Mouse (Mus musculus) lung, embryonic 14.5 days (tissue): Measurements from ENCODE around the gene Ttc28. TPM values are rescaled to one million over a fixed set of nuclear protein-coding genes. Genes with fewer than 3 reads are reported as not detected.

ENCODE experiments used
- ATAC-seq: fragments of 200-750 bp; cut with Nextera tagmentation; 2 replicates; pipeline ENCODE4 v1.8.0; 2017; ENCODE audit warnings: mild to moderate bottlenecking, moderate TSS enrichment, moderate library complexity; ENCODE audit not compliant: insufficient read depth
- DNase-seq: peaks from one replicate; pipeline ENCODE4 v3.0.0-alpha.2; 2015
- H3K27ac ChIP-seq: fragments of 300-500 bp; sonication (generic); 2 replicates; pipeline ENCODE4 v1.5.1; 2014; ENCODE audit warnings: low read depth, mild to moderate bottlenecking, moderate library complexity
- H3K27me3 ChIP-seq: fragments of 300-500 bp; sonication (generic); 2 replicates; pipeline ENCODE4 v1.6.1; 2014; ENCODE audit warnings: low read length, control low read depth; ENCODE audit not compliant: insufficient read depth
- H3K36me3 ChIP-seq: fragments of 300-500 bp; sonication (generic); 2 replicates; pipeline ENCODE4 v1.6.1; 2014; ENCODE audit warnings: control low read depth; ENCODE audit not compliant: insufficient read depth
- H3K4me1 ChIP-seq: fragments of 300-500 bp; sonication (generic); 2 replicates; pipeline ENCODE4 v1.6.1; 2014; ENCODE audit warnings: antibody characterized with exemption, control low read depth; ENCODE audit not compliant: insufficient read depth
- H3K4me2 ChIP-seq: fragments of 300-500 bp; sonication (generic); 2 replicates; pipeline ENCODE4 v1.6.1; 2014; ENCODE audit warnings: mild to moderate bottlenecking
- H3K4me3 ChIP-seq: fragments of 300-500 bp; sonication (generic); 2 replicates; pipeline ENCODE4 v1.5.1; 2014; ENCODE audit warnings: low read depth, low read length
- H3K9ac ChIP-seq: fragments of 300-500 bp; sonication (generic); 2 replicates; pipeline ENCODE4 v1.6.1; 2014
- H3K9me3 ChIP-seq: fragments of 300-500 bp; sonication (generic); 2 replicates; pipeline ENCODE4 v1.6.1; 2016; ENCODE audit warnings: low read depth, low read length, control low read depth
- CTCF ChIP-seq: IDR thresholded peaks from 2 replicates; pipeline ENCODE4 v1.5.1; 2016; ENCODE audit warnings: antibody characterized with exemption, low read depth
- WGBS: fragments of 180-500 bp; shearing (Covaris S2); extraction: QIAGEN DNeasy Blood & Tissue Kit; methylation state at CpG from one replicate; pipeline ENCODE4 v1.1.7; 2014; 5-methylcytosine and 5-hydroxymethylcytosine counted together
- polyA plus RNA-seq: library from polyadenylated mRNA; unstranded; fragments of >200 nt; fragmentation: Nextera tagmentation; extraction: Ambion mirVana; gene quantifications from 2 replicates; pipeline ENCODE4 v1.2.1, GENCODE M21; 2014

The Ttc28 gene
- polyA plus RNA-seq, 1 experiment from 2014 or later, result 15.2 TPM

DNA sequence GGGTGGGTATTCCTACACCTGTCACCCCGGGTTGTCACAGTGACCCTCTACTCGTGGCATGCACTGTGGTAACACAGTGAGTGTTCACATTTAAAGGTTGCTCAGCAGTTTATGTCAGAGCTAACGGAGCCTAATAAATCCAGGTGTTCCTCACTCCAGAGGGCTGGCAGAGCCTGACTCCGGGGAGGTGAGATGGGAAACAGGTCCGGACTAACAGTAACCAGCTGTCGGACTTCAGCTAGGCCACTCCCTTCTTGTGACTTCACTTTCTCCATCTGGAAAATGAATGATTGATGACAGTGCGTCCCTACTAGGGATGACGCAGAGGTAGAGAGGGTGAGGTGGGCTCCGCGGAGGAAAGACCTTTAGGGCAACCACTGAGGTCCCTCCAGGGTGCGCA lies 336.1 kb downstream of the Ttc28 start:
- no peak overlapping the region for H3K27ac ChIP-seq
- no peak overlapping the region for H3K4me3 ChIP-seq
- no peak overlapping the region for H3K4me2 ChIP-seq
- no peak for DNase-seq
- 52% methylated on average over 11 of the region's 11 CpGs for WGBS
- H3K36me3 ChIP-seq, result no peaks in the 10 kb centered on the region
- no peak for TF ChIP-seq CTCF
- H3K27me3 ChIP-seq, result no peaks in the 10 kb centered on the region
- ATAC-seq, result no peak
- H3K9ac ChIP-seq, result no peak overlapping the region
- no peaks in the 10 kb centered on the region for H3K9me3 ChIP-seq
- no peaks in the 10 kb centered on the region for H3K4me1 ChIP-seq

DNA sequence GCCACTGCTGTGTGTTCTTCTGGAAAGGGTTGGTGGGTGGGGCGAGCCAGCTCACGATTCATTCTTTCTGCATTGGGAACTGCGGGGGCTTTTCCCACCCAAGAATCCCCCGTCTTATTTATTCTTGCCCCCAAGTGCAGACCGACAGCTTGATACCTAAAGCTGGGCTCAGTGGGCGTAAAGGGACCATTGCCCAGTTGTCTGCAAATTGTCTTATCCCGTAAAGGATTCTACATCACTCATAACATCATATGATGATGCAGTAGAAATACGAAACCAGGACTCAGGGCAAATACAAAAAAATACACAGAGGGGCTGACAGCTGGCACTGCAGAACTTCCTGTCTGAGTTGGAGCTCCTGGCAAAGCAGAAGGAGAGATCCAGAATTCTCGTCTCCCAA lies 336.6 kb downstream of the Ttc28 start:
- Histone ChIP-seq H3K9ac (no peak overlapping the region), H3K4me2 (no peak overlapping the region), H3K9me3 (no peaks in the 10 kb centered on the region), H3K27ac (no peak overlapping the region), H3K36me3 (no peaks in the 10 kb centered on the region), H3K4me3 (no peak overlapping the region), H3K4me1 (no peaks in the 10 kb centered on the region), H3K27me3 (no peaks in the 10 kb centered on the region)
- TF ChIP-seq CTCF, result no peak
- ATAC-seq (no peak), DNase-seq (no peak)
- 72% methylated on average over 9 of the region's 9 CpGs for WGBS

DNA sequence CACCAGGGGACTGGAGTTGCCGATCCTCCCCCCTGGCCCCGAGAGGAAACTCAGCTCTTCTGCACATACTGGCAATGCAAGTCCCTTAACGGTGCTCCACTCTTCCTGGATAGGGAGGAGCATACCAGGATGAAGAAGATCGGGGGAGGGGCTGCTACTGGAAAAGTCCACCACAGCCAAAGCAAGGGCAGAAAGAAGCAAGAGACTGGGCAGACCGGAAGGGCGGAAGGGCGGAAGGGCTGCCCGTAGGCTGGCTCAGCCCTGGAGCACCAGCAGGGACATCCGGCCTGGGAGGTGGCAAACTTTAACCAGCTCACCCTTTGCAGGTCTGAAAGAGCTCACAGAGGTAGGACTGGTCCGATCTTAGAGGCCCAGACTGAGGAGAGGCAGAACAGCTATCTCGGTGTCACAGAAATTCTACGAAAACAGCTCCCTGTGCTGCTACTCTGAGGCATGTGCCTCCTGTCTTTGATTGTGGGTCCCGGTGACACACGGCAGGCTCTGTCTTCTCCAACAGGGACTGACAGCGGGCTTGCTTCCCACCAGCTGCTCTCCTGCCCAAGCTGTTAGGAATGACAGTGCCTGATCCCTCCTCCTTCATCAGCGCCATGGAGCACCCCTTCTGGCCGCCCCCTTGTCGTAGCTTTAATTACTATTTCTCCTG lies 338.0 kb downstream of the Ttc28 start:
- ATAC-seq, result peak; percentile 20; the same call in 1 of the 2 replicates
- no peaks in the 10 kb centered on the region for H3K36me3 ChIP-seq
- H3K27me3 ChIP-seq, result no peaks in the 10 kb centered on the region
- peak; percentile 60 for DNase-seq
- no peak overlapping the region for H3K9ac ChIP-seq
- no peaks in the 10 kb centered on the region for H3K9me3 ChIP-seq
- H3K4me1 ChIP-seq, result no peaks in the 10 kb centered on the region
- no peak overlapping the region for H3K4me3 ChIP-seq
- H3K27ac ChIP-seq, result no peak overlapping the region
- 54% methylated on average over 18 of the region's 18 CpGs for WGBS
- no peak for TF ChIP-seq CTCF
- H3K4me2 ChIP-seq, result no peak overlapping the region

DNA sequence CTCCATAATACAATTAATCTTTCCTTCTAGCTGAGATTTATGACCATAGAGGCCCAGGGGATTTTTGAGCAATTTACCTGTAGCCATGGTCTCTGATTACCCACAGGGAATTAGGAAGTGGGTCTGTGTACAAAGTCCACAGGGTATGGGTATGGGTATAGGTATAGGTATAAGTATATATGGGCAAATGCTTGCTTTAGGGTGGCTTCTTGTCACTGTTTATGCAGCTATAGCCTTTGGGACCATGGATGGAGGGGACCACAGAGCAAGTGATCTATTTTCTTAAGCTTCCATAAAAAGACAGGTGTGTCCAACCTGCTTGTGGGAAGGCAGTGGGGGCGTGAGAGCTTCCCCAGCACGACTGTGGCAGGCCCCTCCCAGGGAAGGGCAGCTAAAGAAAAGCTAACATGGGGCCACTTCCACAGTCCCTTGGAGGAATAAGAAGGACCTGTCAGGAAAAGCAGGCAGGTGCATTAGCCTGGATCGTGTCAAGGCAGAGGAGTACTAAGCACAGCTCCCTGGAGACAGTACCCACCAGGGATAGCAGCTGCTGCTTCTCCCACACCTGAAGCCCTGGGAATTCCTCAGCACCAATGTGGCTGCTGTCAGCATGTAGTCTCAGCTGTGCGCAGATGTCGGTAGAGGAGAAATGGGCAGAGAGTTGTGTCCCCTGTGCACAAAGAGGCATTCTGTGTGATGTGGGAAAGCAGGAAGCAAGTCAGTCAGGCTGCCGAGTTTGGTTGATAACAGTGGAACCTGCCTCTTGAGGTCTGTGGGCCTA lies 338.7 kb downstream of the Ttc28 start:
- DNase-seq (no peak), ATAC-seq (no peak)
- Histone ChIP-seq H3K9ac (no peak overlapping the region), H3K4me3 (no peak overlapping the region), H3K9me3 (no peaks in the 10 kb centered on the region), H3K27me3 (no peaks in the 10 kb centered on the region), H3K4me1 (no peaks in the 10 kb centered on the region), H3K27ac (no peak overlapping the region), H3K36me3 (peaks cover 4% of the 10 kb centered on the region; the same call in 1 of the 2 replicates), H3K4me2 (no peak overlapping the region)
- TF ChIP-seq CTCF, result no peak
- 61% methylated on average over 6 of the region's 6 CpGs for WGBS

DNA sequence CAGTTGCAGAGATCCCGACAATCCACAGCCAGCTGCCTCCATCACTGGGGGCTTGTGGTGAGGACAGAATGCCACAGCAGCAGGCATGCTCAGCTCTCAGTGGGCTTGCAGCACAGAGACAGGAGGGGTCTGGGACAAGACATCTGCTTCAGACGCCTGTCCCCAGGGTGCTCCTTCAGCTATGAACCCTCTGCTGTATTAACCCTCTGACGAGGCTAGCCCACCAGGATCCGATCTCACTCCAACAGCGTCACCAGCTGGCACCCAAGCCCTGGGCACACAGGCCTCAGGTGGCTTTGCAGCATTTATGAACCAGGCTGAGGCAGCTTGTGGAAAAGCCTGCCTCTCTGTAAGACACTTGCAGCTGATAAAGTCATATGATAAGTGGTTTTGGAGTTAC lies 339.4 kb downstream of the Ttc28 start:
- 85% methylated on average over 5 of the region's 5 CpGs for WGBS
- Histone ChIP-seq H3K27ac (no peak overlapping the region), H3K4me2 (no peak overlapping the region), H3K4me1 (no peaks in the 10 kb centered on the region), H3K36me3 (peaks cover 11% of the 10 kb centered on the region), H3K4me3 (no peak overlapping the region), H3K27me3 (no peaks in the 10 kb centered on the region), H3K9me3 (no peaks in the 10 kb centered on the region), H3K9ac (no peak overlapping the region)
- no peak for TF ChIP-seq CTCF
- DNase-seq (no peak), ATAC-seq (no peak)

DNA sequence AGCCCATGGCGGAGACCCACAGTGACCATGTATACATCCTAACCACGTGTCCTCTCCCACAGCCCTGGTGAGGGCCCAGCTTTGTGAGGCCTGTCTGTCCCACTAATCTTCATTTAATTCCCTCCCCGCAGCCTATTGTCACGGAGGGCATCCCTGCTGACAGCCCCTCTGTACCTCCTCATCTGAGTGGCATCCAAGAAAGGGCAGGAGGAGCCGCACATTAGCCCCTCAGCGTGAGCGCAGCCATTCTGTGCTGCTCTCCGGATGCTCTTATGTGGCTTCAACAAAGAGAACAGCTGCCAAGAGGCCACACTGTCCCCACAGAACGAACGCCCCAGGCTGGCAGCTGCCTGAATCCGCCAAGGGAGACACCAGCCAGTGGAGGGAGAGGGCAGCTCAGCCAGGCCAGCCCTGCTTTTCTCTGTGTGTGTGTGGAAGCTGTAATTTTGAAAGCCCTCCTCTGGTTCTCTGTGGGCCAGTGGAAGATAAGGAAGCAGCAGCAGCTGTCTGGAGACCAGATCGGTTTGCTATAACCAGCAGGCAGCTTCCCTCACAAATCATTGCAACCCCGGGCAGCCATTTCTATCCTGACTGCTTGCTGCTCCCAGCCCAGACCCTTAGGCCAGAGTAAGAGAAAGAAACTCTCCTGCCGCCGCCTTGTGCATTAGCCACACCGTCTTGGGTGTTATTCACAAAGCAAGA lies 341.2 kb downstream of the Ttc28 start:
- ATAC-seq (no peak), DNase-seq (peak; percentile 13)
- Histone ChIP-seq H3K27ac (peak overlapping the region; percentile 33; the same call in 1 of the 2 replicates), H3K4me2 (no peak overlapping the region), H3K27me3 (no peaks in the 10 kb centered on the region), H3K36me3 (peaks cover 24% of the 10 kb centered on the region), H3K4me3 (no peak overlapping the region), H3K9ac (0 out of 2 replicates have a peak overlapping the region, but pooled peaks have one; percentile 0), H3K4me1 (no peaks in the 10 kb centered on the region), H3K9me3 (no peaks in the 10 kb centered on the region)
- 56% methylated on average over 16 of the region's 16 CpGs for WGBS
- no peak for TF ChIP-seq CTCF

DNA sequence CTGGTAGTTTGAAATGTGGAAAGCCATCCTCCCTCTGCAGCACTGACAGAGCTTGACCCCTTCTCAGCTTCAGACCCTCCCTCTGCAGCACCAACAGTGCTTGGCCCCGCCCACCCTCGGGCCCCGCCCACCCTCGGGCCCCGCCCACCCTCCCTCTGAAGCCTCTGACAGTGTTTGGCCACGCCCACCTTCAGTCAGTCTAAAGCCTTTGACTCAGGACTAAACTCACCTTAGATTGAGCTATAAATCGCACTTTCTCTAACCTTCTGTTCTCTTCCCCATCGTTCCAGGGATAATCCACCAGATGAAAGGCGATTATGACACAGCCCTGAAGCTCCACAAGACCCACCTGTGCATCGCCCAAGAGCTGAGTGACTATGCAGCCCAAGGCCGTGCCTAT lies 343.2 kb downstream of the Ttc28 start:
- Histone ChIP-seq H3K36me3 (peaks cover 24% of the 10 kb centered on the region), H3K27ac (no peak overlapping the region), H3K27me3 (no peaks in the 10 kb centered on the region), H3K9ac (no peak overlapping the region), H3K4me1 (peaks cover 7% of the 10 kb centered on the region), H3K4me2 (no peak overlapping the region), H3K9me3 (no peaks in the 10 kb centered on the region), H3K4me3 (no peak overlapping the region)
- no peak for DNase-seq
- WGBS, result 45% methylated on average over 11 of the region's 11 CpGs
- no peak for TF ChIP-seq CTCF
- ATAC-seq, result no peak
